Mouse (Mus musculus): Measurements from ENCODE around the gene Ppp1r3e. TPM values are rescaled to one million over a fixed set of nuclear protein-coding genes. Genes with fewer than 3 reads are reported as not detected.
A peak's percentile ranks its signal among the peaks of the same experiment; 100 is the strongest.

Gene Ppp1r3e
- 0.56 and 0.60 TPM in 2 replicates for polyA plus RNA-seq (2016; fragmentation: Nextera tagmentation; extraction: Ambion mirVana)

DNA sequence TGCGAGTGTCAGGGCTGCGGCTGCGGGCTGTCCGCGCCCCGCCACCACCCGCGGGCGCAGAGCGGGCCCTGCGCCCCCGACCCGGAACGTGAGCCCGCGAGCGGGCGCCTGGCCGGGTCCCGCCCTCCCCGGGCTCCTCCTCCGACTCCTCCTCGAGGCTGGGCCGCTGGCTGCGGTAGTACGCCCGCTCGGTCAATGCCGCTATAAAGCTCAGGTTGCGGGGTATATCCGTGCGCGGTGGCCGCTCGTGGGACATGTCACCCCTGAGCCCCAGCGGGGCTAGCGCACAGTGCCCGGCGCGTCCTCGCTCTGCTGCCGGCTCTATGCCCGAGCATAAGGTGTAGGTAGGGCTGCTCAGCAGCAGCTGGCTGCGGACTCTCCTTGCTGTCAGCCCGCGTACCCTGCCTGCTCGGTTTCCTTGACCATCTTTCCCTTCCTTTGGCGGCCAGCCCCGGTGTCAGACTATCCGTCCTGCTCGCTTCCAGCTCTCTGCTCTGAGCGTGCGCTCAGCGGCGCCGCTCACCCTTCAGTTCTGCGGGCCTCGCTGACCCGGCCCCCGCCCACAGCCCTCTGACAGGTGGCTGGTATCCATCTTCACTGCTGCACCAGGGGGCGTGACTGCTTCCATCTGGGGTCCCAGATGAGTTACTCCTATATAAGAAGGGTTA is at the start of gene Ppp1r3e:
TSS of gene Ppp1r3e (minus strand) at position 503 of the 668 bp plus-strand sequence.
- Histone ChIP-seq H3K4me1 (peaks cover 23% of the 10 kb centered on the region), H3K27me3 (replicated peaks; ENCODE audit: low read depth, poor library complexity, severe bottlenecking) (peaks cover 48% of the 10 kb centered on the region), H3K4me3 (peak within 1 kb of the TSS; percentile 85), H3K27ac (replicated peaks) (peak within 1 kb of the TSS; percentile 86), H3K9me3 (no peaks in the 10 kb centered on the region), H3K36me3 (replicated peaks) (no peaks in the 10 kb centered on the region)
- WGBS, result under 1% methylated on average over 61 of the region's 61 CpGs
- DNase-seq (ENCODE audit: low spot score), result peak; percentile 74

DNA sequence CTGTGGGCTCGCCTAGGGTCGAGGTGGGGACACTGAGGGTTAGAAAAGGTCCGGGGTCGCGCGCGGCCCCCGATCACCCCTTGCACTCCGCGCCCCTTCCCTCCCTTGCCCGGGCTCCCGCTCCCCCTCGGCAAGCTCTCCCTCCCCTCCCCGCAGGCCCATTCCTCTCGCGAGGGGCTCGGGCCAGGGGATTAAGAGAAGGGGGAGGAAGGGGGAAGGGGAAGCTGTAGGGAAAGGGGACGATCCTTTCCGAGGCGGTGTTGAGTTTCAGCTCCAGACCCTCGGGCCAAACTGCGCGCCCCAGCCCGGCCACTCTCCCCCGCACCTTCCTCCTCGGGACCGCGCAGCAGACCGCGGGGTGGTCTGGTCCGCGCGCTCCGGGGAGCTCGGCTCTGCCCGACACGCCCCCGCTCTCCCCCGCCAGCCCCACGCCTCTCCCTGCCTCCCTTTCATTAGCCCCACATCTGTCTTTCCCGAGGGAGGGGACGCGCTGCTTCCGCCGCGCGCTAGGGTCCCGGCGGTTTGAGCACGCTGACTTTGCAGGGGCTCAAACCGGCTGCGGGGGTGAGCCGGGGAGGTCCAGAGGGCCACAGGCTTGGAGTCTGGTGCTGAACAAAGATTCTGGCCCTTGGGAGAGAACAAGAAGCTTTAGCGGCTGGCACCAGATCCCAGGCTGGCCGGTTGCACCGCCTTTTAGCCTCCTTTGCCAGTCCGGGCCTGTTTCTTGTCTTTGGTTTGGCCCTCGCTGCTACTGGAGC is 49.2 kb upstream of the Ppp1r3e start:
- Histone ChIP-seq H3K27me3 (replicated peaks; ENCODE audit: low read depth, poor library complexity, severe bottlenecking) (peaks cover 11% of the 10 kb centered on the region), H3K4me3 (peak overlapping the region; percentile 72), H3K4me1 (peaks cover 66% of the 10 kb centered on the region), H3K36me3 (replicated peaks) (peaks cover 22% of the 10 kb centered on the region), H3K9me3 (peaks cover 9% of the 10 kb centered on the region), H3K27ac (replicated peaks) (peak overlapping the region; percentile 100)
- peak; percentile 94 for DNase-seq (ENCODE audit: low spot score)
- WGBS, result under 1% methylated on average over 58 of the region's 58 CpGs

GRCm38 (mm10) chr14:54925349-54926342 is 48.3 kb upstream of the Ppp1r3e start, which contains the start of gene Efs:
TSS of gene Efs (minus strand) at chr14:54926126.
- under 1% methylated on average over 57 of the region's 57 CpGs for WGBS
- Histone ChIP-seq H3K9me3 (peaks cover 18% of the 10 kb centered on the region), H3K4me3 (peak within 1 kb of the TSS; percentile 72), H3K27ac (replicated peaks) (peak within 1 kb of the TSS; percentile 100), H3K4me1 (peaks cover 63% of the 10 kb centered on the region), H3K36me3 (replicated peaks) (peaks cover 31% of the 10 kb centered on the region), H3K27me3 (replicated peaks; ENCODE audit: low read depth, poor library complexity, severe bottlenecking) (peaks cover 11% of the 10 kb centered on the region)
- DNase-seq (ENCODE audit: low spot score), result peak; percentile 83

DNA sequence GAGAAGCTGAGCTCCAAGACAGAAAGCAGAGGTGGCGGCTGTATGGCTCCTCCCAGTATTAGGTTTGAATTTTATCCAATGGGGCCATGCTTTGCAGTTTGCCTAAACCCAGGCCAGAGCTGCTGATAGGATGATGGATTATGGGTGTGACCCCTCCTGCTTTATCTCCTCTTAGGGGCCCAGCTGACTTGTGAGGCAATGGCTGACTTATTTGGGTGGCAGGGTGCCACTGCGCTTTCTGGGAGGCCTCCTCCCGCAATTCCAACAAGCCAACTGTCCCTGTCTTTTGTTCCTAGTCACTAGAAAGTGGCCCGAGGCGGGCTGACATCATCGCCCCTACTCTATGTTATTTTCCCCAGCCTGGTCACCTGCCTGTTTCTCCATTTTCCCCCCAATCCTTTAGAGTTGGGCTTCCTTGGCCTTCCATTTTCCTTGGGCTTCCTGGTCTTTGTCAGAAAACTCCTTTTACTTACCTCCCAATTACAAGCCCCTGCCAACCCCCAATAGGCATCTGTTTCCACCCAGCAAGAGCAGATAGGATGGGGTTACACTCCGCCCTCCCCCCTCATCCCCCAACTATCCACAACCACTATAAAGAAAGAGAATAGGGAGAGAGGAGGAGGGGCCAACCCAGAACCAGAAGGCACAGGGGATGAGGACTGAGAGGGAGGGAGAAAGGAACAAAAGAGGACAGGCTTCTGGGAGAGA is 47.4 kb upstream of the Ppp1r3e start:
- Histone ChIP-seq H3K27me3 (replicated peaks; ENCODE audit: low read depth, poor library complexity, severe bottlenecking) (peaks cover 11% of the 10 kb centered on the region), H3K27ac (replicated peaks) (peak overlapping the region; percentile 100), H3K4me3 (peak overlapping the region; percentile 72), H3K9me3 (peaks cover 20% of the 10 kb centered on the region), H3K4me1 (peaks cover 56% of the 10 kb centered on the region), H3K36me3 (replicated peaks) (peaks cover 40% of the 10 kb centered on the region)
- DNase-seq (ENCODE audit: low spot score), result peak; percentile 80
- 13% methylated on average over 7 of the region's 7 CpGs for WGBS

- Histone ChIP-seq H3K4me3 (no peak overlapping the region), H3K36me3 (replicated peaks) (peaks cover 86% of the 10 kb centered on the region), H3K9me3 (peaks cover 20% of the 10 kb centered on the region), H3K4me1 (peaks cover 25% of the 10 kb centered on the region), H3K27ac (replicated peaks) (no peak overlapping the region), H3K27me3 (replicated peaks; ENCODE audit: low read depth, poor library complexity, severe bottlenecking) (no peaks in the 10 kb centered on the region)
- no peak for DNase-seq (ENCODE audit: low spot score)
- 93% methylated on average over 16 of the region's 16 CpGs for WGBS
These were observed 42.8 kb upstream of the Ppp1r3e start for GRCm38 (mm10) chr14:54920076-54920685.

GRCm38 (mm10) chr14:54913343-54913742 is 36.0 kb upstream of the Ppp1r3e start:
- peak overlapping the region; percentile 98 for H3K4me3 ChIP-seq
- H3K27me3 ChIP-seq (replicated peaks; ENCODE audit: low read depth, poor library complexity, severe bottlenecking), result no peaks in the 10 kb centered on the region
- H3K9me3 ChIP-seq, result no peaks in the 10 kb centered on the region
- peak overlapping the region; percentile 95 for H3K27ac ChIP-seq (replicated peaks)
- DNase-seq (ENCODE audit: low spot score), result peak; percentile 22
- H3K4me1 ChIP-seq, result peaks cover 43% of the 10 kb centered on the region
- peaks cover 67% of the 10 kb centered on the region for H3K36me3 ChIP-seq (replicated peaks)
- 19% methylated on average over 10 of the region's 10 CpGs for WGBS

DNA sequence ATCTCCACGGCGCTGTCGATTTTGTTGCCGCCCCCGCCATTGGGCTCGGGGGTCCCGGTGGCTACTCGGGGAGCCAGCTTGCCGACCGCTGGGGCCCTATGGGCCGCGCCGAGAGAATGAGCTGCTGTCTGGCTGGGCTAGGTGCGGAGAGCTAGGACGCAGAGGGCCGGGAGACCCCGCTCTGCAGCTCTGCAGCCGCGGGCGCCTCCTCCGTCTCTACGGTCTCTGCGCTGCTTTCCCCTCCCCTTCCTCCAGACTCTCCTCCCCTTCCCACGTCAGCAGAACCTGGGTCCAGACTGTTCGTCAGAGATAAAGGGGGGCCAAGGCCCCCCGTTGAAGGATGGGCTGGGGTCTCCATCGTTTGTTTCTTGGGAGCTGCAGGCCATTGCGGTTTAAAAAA is 35.5 kb upstream of the Ppp1r3e start, which contains the start of gene Slc22a17:
TSS of gene Slc22a17 (minus strand) at position 247 of the 400 bp plus-strand sequence.
- Histone ChIP-seq H3K9me3 (no peaks in the 10 kb centered on the region), H3K36me3 (replicated peaks) (peaks cover 67% of the 10 kb centered on the region), H3K4me1 (peaks cover 46% of the 10 kb centered on the region), H3K27ac (replicated peaks) (peak within 1 kb of the TSS; percentile 95), H3K27me3 (replicated peaks; ENCODE audit: low read depth, poor library complexity, severe bottlenecking) (no peaks in the 10 kb centered on the region), H3K4me3 (peak within 1 kb of the TSS; percentile 98)
- peak; percentile 87 for DNase-seq (ENCODE audit: low spot score)
- under 1% methylated on average over 28 of the region's 28 CpGs for WGBS

- Histone ChIP-seq H3K36me3 (replicated peaks) (peaks cover 67% of the 10 kb centered on the region), H3K27ac (replicated peaks) (peak overlapping the region; percentile 95), H3K4me3 (peak overlapping the region; percentile 98), H3K27me3 (replicated peaks; ENCODE audit: low read depth, poor library complexity, severe bottlenecking) (no peaks in the 10 kb centered on the region), H3K9me3 (no peaks in the 10 kb centered on the region), H3K4me1 (peaks cover 52% of the 10 kb centered on the region)
- DNase-seq (ENCODE audit: low spot score), result peak; percentile 57
- 2% methylated on average over 69 of the region's 69 CpGs for WGBS
These were observed 34.9 kb upstream of the Ppp1r3e start for GRCm38 (mm10) chr14:54912109-54912850.

GRCm38 (mm10) chr14:54908682-54909081 is 31.3 kb upstream of the Ppp1r3e start:
- peaks cover 55% of the 10 kb centered on the region for H3K4me1 ChIP-seq
- 81% methylated on average over 7 of the region's 7 CpGs for WGBS
- no peaks in the 10 kb centered on the region for H3K9me3 ChIP-seq
- peak overlapping the region; percentile 21; the same call in 1 of the 2 replicates for H3K4me3 ChIP-seq
- H3K27me3 ChIP-seq (replicated peaks; ENCODE audit: low read depth, poor library complexity, severe bottlenecking), result no peaks in the 10 kb centered on the region
- no peak overlapping the region for H3K27ac ChIP-seq (replicated peaks)
- DNase-seq (ENCODE audit: low spot score), result no peak
- peaks cover 78% of the 10 kb centered on the region for H3K36me3 ChIP-seq (replicated peaks)

GRCm38 (mm10) chr14:54903641-54904040 is 26.3 kb upstream of the Ppp1r3e start:
- no peak for DNase-seq (ENCODE audit: low spot score)
- Histone ChIP-seq H3K4me1 (peaks cover 17% of the 10 kb centered on the region), H3K9me3 (no peaks in the 10 kb centered on the region), H3K27ac (replicated peaks) (no peak overlapping the region), H3K4me3 (no peak overlapping the region), H3K27me3 (replicated peaks; ENCODE audit: low read depth, poor library complexity, severe bottlenecking) (no peaks in the 10 kb centered on the region), H3K36me3 (replicated peaks) (peaks cover 65% of the 10 kb centered on the region)
- 82% methylated on average over 4 of the region's 4 CpGs for WGBS

GRCm38 (mm10) chr14:54900383-54900782 is 23.0 kb upstream of the Ppp1r3e start:
- Histone ChIP-seq H3K4me3 (no peak overlapping the region), H3K27me3 (replicated peaks; ENCODE audit: low read depth, poor library complexity, severe bottlenecking) (no peaks in the 10 kb centered on the region), H3K36me3 (replicated peaks) (peaks cover 66% of the 10 kb centered on the region), H3K4me1 (peaks cover 13% of the 10 kb centered on the region), H3K27ac (replicated peaks) (no peak overlapping the region), H3K9me3 (no peaks in the 10 kb centered on the region)
- peak; percentile 70 for DNase-seq (ENCODE audit: low spot score)
- under 1% methylated on average over 3 of the region's 3 CpGs for WGBS
